Mouse (Mus musculus) ES-E14 (cell line): ENCODE data around the gene Tnfrsf21. TPM values are rescaled to one million over a fixed set of nuclear protein-coding genes. Genes with fewer than 3 reads are reported as not detected.

Experiments
- DNase-seq: peaks from one replicate; pipeline ENCODE4 v3.0.0-alpha.2; 2013; ENCODE audit warnings: low read depth, low spot score
- H3K27ac ChIP-seq: 2 replicates; pipeline ENCODE4 v1.5.1; 2012; ENCODE audit warnings: low read depth, mild to moderate bottlenecking, low read length, moderate library complexity, mixed read lengths; ENCODE audit not compliant: poor library complexity, insufficient read depth, severe bottlenecking
- H3K36me3 ChIP-seq: 2 replicates; pipeline ENCODE4 v1.6.1; 2012; ENCODE audit warnings: mild to moderate bottlenecking, low read length, moderate library complexity, mixed read lengths; ENCODE audit not compliant: control insufficient read depth, poor library complexity, insufficient read depth, severe bottlenecking
- H3K4me1 ChIP-seq, 2 experiments: fragments of 150-350 bp in 1 of 2; sonication (generic) in 1 of 2; 2 replicates each; pipeline ENCODE4 v1.6.1; 2012; ENCODE audit warnings: low read length in 2 of 2, mild to moderate bottlenecking in 1 of 2, mixed read lengths in 1 of 2; ENCODE audit not compliant: control insufficient read depth in 2 of 2, insufficient read depth in 2 of 2, poor library complexity in 1 of 2
- H3K4me3 ChIP-seq, 2 experiments: fragments of 150-350 bp in 1 of 2; sonication (generic) in 1 of 2; 2 replicates each; pipeline ENCODE4 v1.5.1; 2012; ENCODE audit warnings: low read length in 2 of 2, low read depth in 1 of 2, mild to moderate bottlenecking in 1 of 2, mixed read lengths in 1 of 2; ENCODE audit not compliant: insufficient read depth in 1 of 2, poor library complexity in 1 of 2, severe bottlenecking in 1 of 2
- H3K9ac ChIP-seq: 2 replicates; pipeline ENCODE4 v1.6.1; 2012; ENCODE audit warnings: low read depth, mild to moderate bottlenecking, low read length, mixed read lengths; ENCODE audit not compliant: poor library complexity, insufficient read depth, severe bottlenecking
- H3K9me3 ChIP-seq: fragments of 150-350 bp; sonication (generic); 2 replicates; pipeline ENCODE4 v1.6.1; 2012; ENCODE audit warnings: low read depth, mild to moderate bottlenecking, low read length; ENCODE audit not compliant: control insufficient read depth, insufficient read depth
- CHD2 ChIP-seq: IDR thresholded peaks from 2 replicates; pipeline ENCODE4 v1.6.1; 2014; ENCODE audit warnings: mild to moderate bottlenecking, low read depth, low read length, inconsistent platforms
- HCFC1 ChIP-seq: IDR thresholded peaks from 2 replicates; pipeline ENCODE4 v1.6.1; 2012; ENCODE audit warnings: low read length, inconsistent platforms, borderline replicate concordance; ENCODE audit not compliant: insufficient read depth
- MAFK ChIP-seq: IDR thresholded peaks from 2 replicates; pipeline ENCODE4 v1.6.1; 2014; ENCODE audit warnings: mild to moderate bottlenecking, low read depth, low read length, inconsistent platforms; ENCODE audit not compliant: insufficient read depth
- ZC3H11A ChIP-seq: IDR thresholded peaks from 2 replicates; pipeline ENCODE4 v1.6.1; 2012; ENCODE audit warnings: low read depth, mild to moderate bottlenecking, inconsistent platforms, low read length, borderline replicate concordance
- ZNF384 ChIP-seq: IDR thresholded peaks from 2 replicates; pipeline ENCODE4 v1.6.1; 2012; ENCODE audit warnings: low read depth, low read length, inconsistent platforms
- in situ Hi-C, 2 experiments: fragments of 600-800 bp; cut with MboI; formaldehyde crosslinking; loops; one replicate each; pipeline ENCODE4 v1.15.1; 2025; ENCODE audit warnings: low sequenced_read_pairs in 2 of 2, inconsistent platforms in 1 of 2; ENCODE audit not compliant: unreplicated experiment in 2 of 2
- total RNA-seq: library from RNA; depleted of rRNA; stranded (reverse); fragments of 300-350 nt; gene quantifications from 2 replicates; pipeline ENCODE4 v1.2.3, GENCODE M21; 2012

Gene Tnfrsf21
- total RNA-seq, 1 experiment, result 19.8 TPM

DNA sequence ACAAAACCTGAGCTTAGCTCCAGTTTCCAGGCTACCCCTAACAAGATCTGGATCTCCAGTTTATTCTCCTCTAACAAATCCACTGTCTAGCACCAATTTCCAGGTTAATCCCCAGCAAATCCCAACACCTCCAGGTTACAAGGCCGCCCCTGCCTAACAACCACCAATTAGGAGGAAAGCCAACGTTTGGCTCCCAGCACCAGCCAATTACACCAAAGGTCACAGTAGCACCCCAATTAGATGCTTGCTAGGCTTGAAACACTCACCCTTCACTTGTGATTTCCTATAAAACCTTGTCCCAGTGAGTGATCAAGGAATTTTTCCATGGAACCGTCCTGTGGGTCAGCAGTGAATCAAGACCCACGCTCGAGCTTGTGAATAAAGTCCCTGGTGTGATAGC, 116.1 kb downstream of the Tnfrsf21 start:
- in situ Hi-C loops, result no loop called here
- Histone ChIP-seq H3K4me1 (peaks cover 0 to 5% of the 10 kb centered on the region in 2 experiments; a peak in 1 of 4 replicates), H3K27ac (no peak overlapping the region), H3K9ac (no peak overlapping the region), H3K4me3 (no peak overlapping the region), H3K36me3 (no peaks in the 10 kb centered on the region), H3K9me3 (no peaks in the 10 kb centered on the region)
- TF ChIP-seq ZC3H11A, result no peak
- no peak for TF ChIP-seq HCFC1
- TF ChIP-seq MAFK, result no peak
- no peak for TF ChIP-seq CHD2
- TF ChIP-seq ZNF384, result no peak
- no peak for DNase-seq

DNA sequence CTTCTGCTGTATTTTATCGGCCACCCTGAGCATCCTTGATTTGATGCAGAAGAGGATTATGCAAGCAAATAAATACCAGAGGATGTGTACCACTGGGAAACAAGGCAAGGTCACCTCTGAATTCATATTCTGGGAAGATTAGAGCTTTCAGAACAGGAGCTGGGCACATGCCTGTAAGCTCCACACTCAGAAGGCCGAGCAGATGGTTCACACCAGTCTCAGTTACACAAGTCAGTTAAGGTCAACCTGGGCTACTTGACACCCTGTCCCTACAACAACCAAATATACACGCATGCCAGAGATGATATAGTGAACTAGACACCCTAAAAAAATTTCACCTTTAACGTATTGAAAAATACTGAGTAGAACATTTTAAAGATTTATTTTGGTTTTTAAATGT, 116.8 kb downstream of the Tnfrsf21 start:
- Histone ChIP-seq H3K4me3 (no peak overlapping the region), H3K27ac (no peak overlapping the region), H3K36me3 (no peaks in the 10 kb centered on the region), H3K4me1 (peaks cover 0 to 5% of the 10 kb centered on the region in 2 experiments; a peak in 1 of 4 replicates), H3K9ac (no peak overlapping the region), H3K9me3 (no peaks in the 10 kb centered on the region)
- no peak for DNase-seq
- in situ Hi-C loops, result no loop called here
- TF ChIP-seq HCFC1 (no peak), ZC3H11A (no peak), CHD2 (no peak), ZNF384 (no peak), MAFK (no peak)

DNA sequence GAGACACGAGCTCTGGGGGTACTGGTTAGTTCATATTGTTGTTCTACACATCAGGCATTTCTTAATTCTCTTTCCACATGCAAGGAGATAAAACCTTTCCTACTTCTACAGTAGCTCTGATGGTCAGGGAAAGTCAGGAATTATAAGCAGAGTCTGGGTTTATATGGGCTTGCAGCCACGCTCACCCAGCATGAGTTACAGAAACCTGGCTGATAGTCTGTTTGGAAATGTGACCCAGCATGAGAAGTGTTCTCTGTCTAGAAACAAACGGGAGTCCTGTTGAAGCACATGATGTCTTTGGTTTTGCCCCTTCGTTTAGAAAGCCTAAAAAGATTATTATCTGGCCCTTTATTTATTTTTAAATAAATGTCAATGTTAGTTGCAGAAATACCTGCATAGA, 118.6 kb downstream of the Tnfrsf21 start:
- Histone ChIP-seq H3K36me3 (no peaks in the 10 kb centered on the region), H3K9me3 (no peaks in the 10 kb centered on the region), H3K27ac (no peak overlapping the region), H3K4me1 (peaks cover 0 to 5% of the 10 kb centered on the region in 2 experiments; a peak in 1 of 4 replicates), H3K9ac (no peak overlapping the region), H3K4me3 (no peak overlapping the region)
- DNase-seq, result no peak
- in situ Hi-C loops, result no loop called here
- TF ChIP-seq MAFK (no peak), HCFC1 (no peak), CHD2 (no peak), ZNF384 (no peak)

DNA sequence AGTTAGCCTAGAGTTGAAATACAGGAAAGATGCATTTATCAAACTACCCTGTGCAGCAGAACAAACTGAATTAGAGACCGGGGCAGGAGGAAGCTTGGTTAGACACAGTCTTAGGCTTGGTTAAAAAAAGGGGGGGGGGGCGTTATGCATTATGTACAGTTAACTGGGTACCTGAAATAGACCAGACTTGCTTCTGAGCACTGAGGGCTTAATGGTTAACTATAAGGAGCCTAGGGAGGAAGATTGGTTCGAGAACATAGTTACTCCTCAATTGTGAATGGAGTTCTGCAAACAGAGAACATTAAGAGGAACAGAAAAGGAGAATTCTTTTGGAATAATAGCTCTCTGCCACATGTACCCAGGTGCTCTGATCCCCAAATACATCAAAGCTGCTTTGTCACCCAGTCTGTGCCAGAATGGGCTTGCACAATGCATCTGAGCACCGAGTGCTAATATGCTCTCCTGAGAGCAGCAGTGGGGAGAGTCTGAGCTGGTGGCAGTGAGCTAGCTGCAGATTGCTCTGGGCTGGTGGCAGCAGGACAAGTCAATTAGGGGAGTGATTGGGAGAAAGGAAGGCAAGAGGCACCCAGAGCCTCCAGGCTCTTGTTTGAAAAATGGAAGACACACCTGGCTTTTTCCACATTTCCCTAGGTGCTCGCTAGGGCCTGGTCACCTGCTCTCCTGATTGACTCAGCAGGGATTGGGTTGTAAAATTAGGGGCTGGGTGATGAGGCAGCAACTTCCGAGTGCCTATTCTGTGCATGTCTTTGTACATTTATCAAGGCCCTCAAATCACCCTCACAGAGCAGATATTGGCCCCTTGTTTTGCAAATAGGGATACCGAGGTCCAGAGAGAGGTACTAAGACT, 119.3 kb downstream of the Tnfrsf21 start:
- DNase-seq, result no peak
- no peak for TF ChIP-seq HCFC1
- TF ChIP-seq ZNF384, result no peak
- TF ChIP-seq MAFK, result no peak
- no peak for TF ChIP-seq ZC3H11A
- TF ChIP-seq CHD2, result no peak
- Histone ChIP-seq H3K4me3 (no peak overlapping the region), H3K27ac (no peak overlapping the region), H3K4me1 (peaks cover 0 to 5% of the 10 kb centered on the region in 2 experiments; a peak in 1 of 4 replicates), H3K9me3 (no peaks in the 10 kb centered on the region), H3K36me3 (no peaks in the 10 kb centered on the region), H3K9ac (no peak overlapping the region)
- in situ Hi-C loops, result no loop called here

DNA sequence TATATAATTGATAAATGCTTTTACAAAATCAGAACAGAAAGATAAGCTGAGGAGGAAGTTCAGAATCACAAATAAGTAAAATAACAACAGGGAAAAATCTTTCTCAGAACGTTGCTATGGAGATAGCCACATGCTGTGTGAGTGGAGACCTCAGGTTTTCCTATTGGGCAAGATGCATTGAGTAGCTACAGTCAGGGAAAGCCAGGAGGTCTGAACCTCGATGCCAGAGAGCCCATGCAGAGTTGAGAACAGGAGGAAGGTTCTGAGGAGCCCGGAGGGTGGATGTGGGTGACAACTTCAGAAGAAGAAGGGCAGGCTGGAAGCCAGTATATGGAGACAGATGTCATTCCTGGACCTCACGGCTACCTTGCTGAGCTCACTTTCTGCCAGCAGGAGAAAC, 120.4 kb downstream of the Tnfrsf21 start:
- no peak overlapping the region for H3K9ac ChIP-seq
- H3K36me3 ChIP-seq, result no peaks in the 10 kb centered on the region
- H3K4me1 ChIP-seq, result 0 out of 4 replicates have a peak, but pooled peaks cover 0 to 2% of the 10 kb centered on the region in 2 experiments
- no peak overlapping the region for H3K4me3 ChIP-seq
- no peak for TF ChIP-seq MAFK
- no peak for TF ChIP-seq ZNF384
- TF ChIP-seq ZC3H11A, result no peak
- TF ChIP-seq CHD2, result no peak
- TF ChIP-seq HCFC1, result no peak
- H3K27ac ChIP-seq, result no peak overlapping the region
- DNase-seq, result no peak
- in situ Hi-C loops, result no loop called here
- no peaks in the 10 kb centered on the region for H3K9me3 ChIP-seq
